Mouse (Mus musculus) small intestine, adult 2 months (tissue): ENCODE results near the gene Gm19684.
"Not testable (repeated sequence)": the region's sequence is repeated elsewhere in the genome, so short reads cannot be mapped to it uniquely, and the experiment has no call there.

ENCODE experiments used
- CTCF ChIP-seq: fragments of 200-500 bp; IDR thresholded peaks from 2 replicates; pipeline ENCODE4 v1.5.1; 2012; ENCODE audit warnings: low read depth, mild to moderate bottlenecking, control low read depth, inconsistent platforms, low read length, moderate library complexity, mixed read lengths; ENCODE audit not compliant: insufficient replicate concordance, insufficient read length; ENCODE audit errors: extremely low read depth
- POLR2A ChIP-seq: fragments of 200-500 bp; IDR thresholded peaks from 2 replicates; pipeline ENCODE4 v1.6.1; 2012; ENCODE audit warnings: low read depth, mild to moderate bottlenecking, control low read depth, inconsistent platforms, low read length, moderate library complexity

- not testable (repeated sequence) for TF ChIP-seq CTCF, POLR2A
Measured at GRCm38 (mm10) chr17:36102091-36102490, 19.4 kb upstream of the Gm19684 start.
